Mouse (Mus musculus) stomach, embryonic 15.5 days (tissue): Measurements from ENCODE around the gene Frmd5. TPM values are rescaled to one million over a fixed set of nuclear protein-coding genes. Genes with fewer than 3 reads are reported as not detected.
"Not testable (repeated sequence)": the region's sequence is repeated elsewhere in the genome, so short reads cannot be mapped to it uniquely, and the experiment has no call there.

ENCODE experiments used
- ATAC-seq: fragments of 200-750 bp; cut with Nextera tagmentation; 2 replicates; pipeline ENCODE4 v1.8.0; 2017; ENCODE audit warnings: low read depth, moderate number of reproducible peaks, moderate TSS enrichment; ENCODE audit not compliant: insufficient read depth, low FRiP score
- H3K27ac ChIP-seq: fragments of 300-500 bp; sonication (generic); 2 replicates; pipeline ENCODE4 v1.5.1; 2015; ENCODE audit warnings: mild to moderate bottlenecking, inconsistent platforms
- H3K27me3 ChIP-seq: fragments of 300-500 bp; sonication (generic); replicated peaks from 2 replicates; pipeline ENCODE4 v1.6.1; 2015; ENCODE audit warnings: inconsistent platforms
- H3K36me3 ChIP-seq: fragments of 300-500 bp; sonication (generic); 2 replicates; pipeline ENCODE4 v1.6.1; 2015; ENCODE audit warnings: inconsistent platforms
- H3K4me1 ChIP-seq: fragments of 300-500 bp; sonication (generic); 2 replicates; pipeline ENCODE4 v1.6.1; 2015; ENCODE audit warnings: inconsistent platforms
- H3K4me2 ChIP-seq: fragments of 300-500 bp; sonication (generic); 2 replicates; pipeline ENCODE4 v1.6.1; 2015; ENCODE audit warnings: mild to moderate bottlenecking, inconsistent platforms
- H3K4me3 ChIP-seq: fragments of 300-500 bp; sonication (generic); replicated peaks from 2 replicates; pipeline ENCODE4 v1.5.1; 2015; ENCODE audit warnings: inconsistent platforms
- H3K9ac ChIP-seq: fragments of 300-500 bp; sonication (generic); 2 replicates; pipeline ENCODE4 v1.6.1; 2015; ENCODE audit warnings: inconsistent platforms
- H3K9me3 ChIP-seq: fragments of 300-500 bp; sonication (generic); 2 replicates; pipeline ENCODE4 v1.6.1; 2016; ENCODE audit warnings: inconsistent platforms
- WGBS: fragments of 180-500 bp; shearing (Covaris S2); methylation state at CpG from one replicate; pipeline ENCODE4 v1.1.7; 2015; 5-methylcytosine and 5-hydroxymethylcytosine counted together
- polyA plus RNA-seq: library from polyadenylated mRNA; unstranded; fragments of >200 nt; fragmentation: Nextera tagmentation; extraction: Ambion mirVana; gene quantifications from 2 replicates; pipeline ENCODE4 v1.2.1, GENCODE M21; 2015

Gene Frmd5
- 5.4 and 6.0 TPM in 2 replicates for polyA plus RNA-seq

GRCm38 (mm10) chr2:121806959-121807653, at the start of gene Frmd5:
Gene Frmd5 (minus strand): TSS chr2:121807087.
- Histone ChIP-seq H3K27me3 (peaks cover 10% of the 10 kb centered on the region), H3K27ac (peak within 1 kb of the TSS; percentile 77)
- WGBS: under 1% methylated on average over 35 of the region's 35 CpGs

DNA sequence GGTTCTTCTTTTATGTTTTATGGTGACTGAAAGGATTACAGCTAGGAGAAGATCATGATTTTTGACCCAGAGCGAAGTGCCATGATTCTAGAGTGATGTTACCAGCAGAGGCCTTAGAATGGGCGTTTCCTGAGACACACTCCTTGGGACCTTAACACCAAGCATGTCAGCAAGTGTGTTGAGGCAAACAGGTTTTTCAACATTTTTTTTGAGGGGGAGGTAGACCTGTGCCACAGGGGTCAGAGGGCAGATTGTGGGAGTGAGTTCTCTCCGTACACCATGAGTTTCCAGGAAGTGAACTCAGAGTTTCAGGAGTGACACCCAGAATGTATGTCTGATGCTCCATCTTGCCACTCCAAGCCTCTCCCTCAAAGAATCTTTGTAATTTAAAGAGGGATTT, 47.1 kb upstream of the Frmd5 start:
- Histone ChIP-seq H3K27ac (no peak overlapping the region), H3K4me3 (no peak overlapping the region), H3K4me1 (no peaks in the 10 kb centered on the region), H3K4me2 (no peak overlapping the region), H3K27me3 (no peaks in the 10 kb centered on the region), H3K9ac (no peak overlapping the region), H3K9me3 (no peaks in the 10 kb centered on the region), H3K36me3 (no peaks in the 10 kb centered on the region)
- ATAC-seq: no peak
- WGBS: 66% methylated on average over 3 of the region's 3 CpGs

More at GRCm38 (mm10) chr2:121806959-121807653, at the start of gene Frmd5:
- H3K9me3 ChIP-seq: no peaks in the 10 kb centered on the region
- H3K4me2 ChIP-seq: peak within 1 kb of the TSS; percentile 92
- peak; percentile 97 for ATAC-seq
- H3K4me1 ChIP-seq: peaks cover 8% of the 10 kb centered on the region
- peak within 1 kb of the TSS; percentile 61 for H3K4me3 ChIP-seq
- no peaks in the 10 kb centered on the region for H3K36me3 ChIP-seq
- H3K9ac ChIP-seq: peak within 1 kb of the TSS; percentile 29

- WGBS: 32% methylated on average over 2 of the region's 2 CpGs
These were observed 45.2 kb upstream of the Frmd5 start for GRCm38 (mm10) chr2:121852045-121852444.

DNA sequence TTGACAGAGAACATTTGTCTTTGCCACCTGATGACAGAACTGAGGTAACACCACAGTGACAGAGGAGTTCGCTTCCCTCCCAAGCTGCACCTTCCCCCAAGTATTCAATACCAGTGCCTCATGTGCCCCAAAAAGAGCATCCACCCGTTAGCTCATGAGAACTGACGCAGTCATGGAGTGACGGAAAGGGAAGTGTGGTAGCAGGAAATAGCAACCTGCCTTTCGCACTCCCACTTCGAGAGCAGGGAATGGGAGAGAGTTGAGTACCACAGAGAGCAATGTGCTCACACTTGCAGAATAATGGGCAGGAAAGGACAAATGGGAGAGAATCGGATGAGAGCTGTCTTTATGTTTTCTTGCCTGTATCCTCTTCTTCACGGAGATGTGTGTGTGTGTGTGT, 39.2 kb upstream of the Frmd5 start:
- H3K4me1 ChIP-seq: no peaks in the 10 kb centered on the region
- H3K9me3 ChIP-seq: no peaks in the 10 kb centered on the region
- H3K4me2 ChIP-seq: no peak overlapping the region
- H3K27ac ChIP-seq: no peak overlapping the region
- no peak overlapping the region for H3K4me3 ChIP-seq
- ATAC-seq: no peak
- no peak overlapping the region for H3K9ac ChIP-seq
- 55% methylated on average over 8 of the region's 8 CpGs for WGBS
- H3K36me3 ChIP-seq: no peaks in the 10 kb centered on the region
- H3K27me3 ChIP-seq: no peaks in the 10 kb centered on the region

More at GRCm38 (mm10) chr2:121852045-121852444, 45.2 kb upstream of the Frmd5 start:
- no peak for ATAC-seq
- no peak overlapping the region for H3K27ac ChIP-seq
- H3K4me1 ChIP-seq: no peaks in the 10 kb centered on the region
- H3K27me3 ChIP-seq: no peaks in the 10 kb centered on the region
- H3K4me3 ChIP-seq: no peak overlapping the region
- no peaks in the 10 kb centered on the region for H3K36me3 ChIP-seq
- no peak overlapping the region for H3K4me2 ChIP-seq
- no peak overlapping the region for H3K9ac ChIP-seq
- H3K9me3 ChIP-seq: no peaks in the 10 kb centered on the region

GRCm38 (mm10) chr2:121842249-121842648, 35.4 kb upstream of the Frmd5 start:
- H3K9ac ChIP-seq: no peak overlapping the region
- no peaks in the 10 kb centered on the region for H3K27me3 ChIP-seq
- H3K36me3 ChIP-seq: no peaks in the 10 kb centered on the region
- H3K4me2 ChIP-seq: no peak overlapping the region
- H3K9me3 ChIP-seq: no peaks in the 10 kb centered on the region
- H3K4me1 ChIP-seq: no peaks in the 10 kb centered on the region
- H3K27ac ChIP-seq: no peak overlapping the region
- WGBS: 61% methylated on average over 3 of the region's 3 CpGs
- ATAC-seq: no peak
- no peak overlapping the region for H3K4me3 ChIP-seq

- WGBS: 93% methylated on average over 3 of the region's 3 CpGs
These were observed 34.6 kb upstream of the Frmd5 start for GRCm38 (mm10) chr2:121841453-121841852.

GRCm38 (mm10) chr2:121834926-121835325, 28.0 kb upstream of the Frmd5 start:
- Histone ChIP-seq H3K36me3 (no peaks in the 10 kb centered on the region), H3K27ac (no peak overlapping the region), H3K4me1 (no peaks in the 10 kb centered on the region), H3K4me2 (no peak overlapping the region), H3K9me3 (no peaks in the 10 kb centered on the region), H3K27me3 (no peaks in the 10 kb centered on the region), H3K4me3 (no peak overlapping the region), H3K9ac (no peak overlapping the region)
- WGBS: 40% methylated on average over 3 of the region's 3 CpGs
- ATAC-seq: no peak

More at GRCm38 (mm10) chr2:121841453-121841852, 34.6 kb upstream of the Frmd5 start:
- Histone ChIP-seq H3K9ac (no peak overlapping the region), H3K9me3 (no peaks in the 10 kb centered on the region), H3K27me3 (no peaks in the 10 kb centered on the region), H3K36me3 (no peaks in the 10 kb centered on the region), H3K4me3 (no peak overlapping the region), H3K4me2 (no peak overlapping the region), H3K27ac (no peak overlapping the region), H3K4me1 (no peaks in the 10 kb centered on the region)
- ATAC-seq: no peak

DNA sequence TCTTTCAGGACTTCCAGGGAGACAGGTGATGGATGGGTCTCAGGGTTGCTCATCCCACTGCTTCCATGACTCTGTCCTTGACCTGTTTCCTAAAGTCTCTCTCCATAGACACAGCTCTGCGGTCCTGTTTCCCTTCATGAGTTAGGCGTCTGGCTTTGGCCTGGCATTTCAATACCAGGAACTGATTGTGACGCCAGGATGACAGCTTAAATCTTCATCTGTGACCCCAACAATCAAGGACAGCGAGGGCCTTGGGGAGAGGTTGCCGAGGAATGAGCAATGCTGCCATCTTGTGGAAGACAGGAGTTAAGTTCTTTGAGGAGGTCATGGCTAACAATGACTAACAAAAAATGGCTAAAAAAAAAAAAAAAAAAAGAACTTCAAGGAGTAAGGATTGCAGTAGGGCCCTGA, 25.6 kb upstream of the Frmd5 start:
- Histone ChIP-seq H3K27ac (no peak overlapping the region), H3K4me1 (no peaks in the 10 kb centered on the region), H3K4me2 (no peak overlapping the region), H3K27me3 (no peaks in the 10 kb centered on the region), H3K4me3 (no peak overlapping the region), H3K9me3 (no peaks in the 10 kb centered on the region), H3K9ac (no peak overlapping the region), H3K36me3 (no peaks in the 10 kb centered on the region)
- ATAC-seq: no peak
- WGBS: 8% methylated on average over 5 of the region's 5 CpGs

GRCm38 (mm10) chr2:121828411-121828810, 21.5 kb upstream of the Frmd5 start:
- Histone ChIP-seq H3K27ac (no peak overlapping the region), H3K27me3 (no peaks in the 10 kb centered on the region), H3K9me3 (no peaks in the 10 kb centered on the region), H3K4me2 (no peak overlapping the region), H3K36me3 (no peaks in the 10 kb centered on the region), H3K4me3 (no peak overlapping the region), H3K4me1 (no peaks in the 10 kb centered on the region), H3K9ac (no peak overlapping the region)
- 85% methylated on average over 3 of the region's 3 CpGs for WGBS
- ATAC-seq: no peak

GRCm38 (mm10) chr2:121826189-121826588, 19.3 kb upstream of the Frmd5 start:
- Histone ChIP-seq H3K4me3 (no peak overlapping the region), H3K9ac (no peak overlapping the region), H3K4me2 (no peak overlapping the region), H3K4me1 (no peaks in the 10 kb centered on the region), H3K36me3 (no peaks in the 10 kb centered on the region), H3K9me3 (no peaks in the 10 kb centered on the region), H3K27me3 (no peaks in the 10 kb centered on the region), H3K27ac (no peak overlapping the region)
- ATAC-seq: no peak
- 49% methylated on average over 2 of the region's 2 CpGs for WGBS

DNA sequence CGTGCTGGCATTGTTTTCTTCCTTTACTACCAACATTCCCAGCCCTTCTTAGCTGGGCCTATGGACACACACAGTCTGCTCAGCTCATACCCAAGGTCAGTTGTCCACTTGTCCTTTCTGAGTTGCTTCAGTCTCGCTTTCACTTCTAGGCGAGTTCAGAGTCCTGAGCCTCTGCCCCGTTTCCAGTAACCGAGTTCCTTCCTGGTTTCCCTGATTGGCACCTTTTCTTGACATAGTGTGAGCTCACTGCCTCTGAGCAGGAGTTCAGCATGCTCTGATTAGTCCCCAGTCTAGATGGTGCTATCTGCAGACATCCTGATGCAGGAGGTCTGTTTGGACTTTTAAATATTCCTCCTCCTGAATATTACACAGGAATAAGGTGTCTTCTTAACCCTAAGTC, 17.8 kb upstream of the Frmd5 start:
- no peak overlapping the region for H3K4me2 ChIP-seq
- no peak for ATAC-seq
- no peak overlapping the region for H3K27ac ChIP-seq
- no peak overlapping the region for H3K4me3 ChIP-seq
- H3K9me3 ChIP-seq: no peaks in the 10 kb centered on the region
- no peaks in the 10 kb centered on the region for H3K4me1 ChIP-seq
- WGBS: 58% methylated on average over 5 of the region's 5 CpGs
- H3K27me3 ChIP-seq: no peaks in the 10 kb centered on the region
- no peaks in the 10 kb centered on the region for H3K36me3 ChIP-seq
- no peak overlapping the region for H3K9ac ChIP-seq

DNA sequence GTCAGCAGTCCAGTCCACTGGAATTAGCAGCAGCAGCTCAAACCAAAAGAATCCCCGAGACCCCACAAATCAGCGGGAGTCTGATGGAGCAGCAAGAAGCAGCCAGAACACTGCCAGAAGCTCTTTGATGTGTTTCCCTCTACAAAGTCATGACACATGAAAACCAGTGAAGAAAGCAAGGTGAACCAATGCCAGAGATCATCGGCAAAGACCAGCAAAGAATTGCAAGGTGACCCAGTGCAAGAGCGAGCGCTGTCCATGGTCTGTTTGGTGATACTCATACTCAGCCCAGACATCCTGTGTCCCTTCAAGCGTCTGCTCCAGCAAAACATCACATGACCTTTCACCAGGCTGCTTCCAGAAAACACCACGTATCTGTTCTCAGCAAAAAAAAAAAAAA, 14.9 kb upstream of the Frmd5 start:
- Histone ChIP-seq H3K4me3 (no peak overlapping the region), H3K4me1 (no peaks in the 10 kb centered on the region), H3K4me2 (no peak overlapping the region), H3K36me3 (no peaks in the 10 kb centered on the region), H3K27ac (no peak overlapping the region), H3K27me3 (no peaks in the 10 kb centered on the region), H3K9ac (no peak overlapping the region), H3K9me3 (no peaks in the 10 kb centered on the region)
- ATAC-seq: no peak
- WGBS: 91% methylated on average over 7 of the region's 7 CpGs

- H3K27me3 ChIP-seq: peaks cover 10% of the 10 kb centered on the region
- not testable (repeated sequence) for H3K4me1 ChIP-seq, H3K4me2 ChIP-seq, ATAC-seq, H3K4me3 ChIP-seq, H3K9ac ChIP-seq, H3K9me3 ChIP-seq, H3K36me3 ChIP-seq, H3K27ac ChIP-seq
- 77% methylated on average over 6 of the region's 6 CpGs for WGBS
These were observed 4.0 kb upstream of the Frmd5 start for GRCm38 (mm10) chr2:121810876-121811275.
